Mouse (Mus musculus) spleen, adult 2 months (tissue): ENCODE results near the gene Prss46.

Experiments used
- CTCF ChIP-seq: fragments of 200-500 bp; IDR thresholded peaks from 2 replicates; pipeline ENCODE4 v1.5.1; 2011; ENCODE audit warnings: mild to moderate bottlenecking, inconsistent platforms; ENCODE audit not compliant: insufficient read depth, insufficient read length, insufficient replicate concordance; ENCODE audit errors: extremely low read depth
- POLR2A ChIP-seq: fragments of 200-500 bp; IDR thresholded peaks from 2 replicates; pipeline ENCODE4 v1.6.1; 2011; ENCODE audit warnings: low read depth, low read length, inconsistent platforms

- TF ChIP-seq CTCF (no peak), POLR2A (no peak)
Measured at GRCm38 (mm10) chr9:110877353-110877752, 33.0 kb downstream of the Prss46 start.
